Mouse (Mus musculus): ENCODE data around the gene Wdr95.

Wdr95 gene

DNA sequence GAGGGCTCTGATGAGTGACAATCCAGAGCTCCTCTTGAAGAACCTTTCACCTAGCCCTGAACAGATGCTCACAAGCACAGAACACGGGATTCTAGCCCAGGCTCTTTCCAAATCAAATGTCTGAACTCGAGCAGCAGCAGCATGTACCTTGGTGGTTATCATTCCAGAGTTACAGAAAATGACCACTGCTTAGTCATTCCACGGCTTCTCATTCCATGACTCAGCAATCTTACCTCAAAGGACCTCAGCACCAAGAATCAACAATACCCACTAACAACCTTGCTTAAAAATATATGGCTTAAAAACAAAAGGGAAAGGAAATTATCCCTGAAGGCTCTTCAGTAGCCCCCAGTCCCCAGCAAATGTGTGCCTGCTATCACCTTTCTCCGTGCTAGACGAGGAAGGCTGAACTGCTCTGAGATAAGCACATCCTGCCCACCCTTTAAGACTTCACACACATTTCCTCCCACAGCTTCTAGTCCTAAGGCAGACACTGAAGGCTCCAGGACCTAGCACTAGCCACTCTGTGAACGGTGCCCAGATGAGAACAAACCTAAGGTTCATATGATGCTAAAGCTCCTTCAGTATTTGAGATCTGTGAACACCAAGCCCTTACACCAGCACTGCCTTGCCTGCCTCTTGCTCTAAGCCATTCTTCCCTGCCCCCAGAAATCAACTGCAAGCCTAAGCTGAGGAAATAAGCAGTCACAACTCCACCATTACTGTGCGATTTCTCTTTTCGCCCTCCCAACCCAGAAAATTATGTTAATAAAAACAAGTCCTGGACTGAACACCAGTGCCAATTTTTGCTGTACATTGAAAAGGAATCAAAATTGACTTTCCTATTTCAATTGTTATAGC, 95.6 kb downstream of the Wdr95 start:
- 49% methylated on average over 8 of the region's 8 CpGs for WGBS

DNA sequence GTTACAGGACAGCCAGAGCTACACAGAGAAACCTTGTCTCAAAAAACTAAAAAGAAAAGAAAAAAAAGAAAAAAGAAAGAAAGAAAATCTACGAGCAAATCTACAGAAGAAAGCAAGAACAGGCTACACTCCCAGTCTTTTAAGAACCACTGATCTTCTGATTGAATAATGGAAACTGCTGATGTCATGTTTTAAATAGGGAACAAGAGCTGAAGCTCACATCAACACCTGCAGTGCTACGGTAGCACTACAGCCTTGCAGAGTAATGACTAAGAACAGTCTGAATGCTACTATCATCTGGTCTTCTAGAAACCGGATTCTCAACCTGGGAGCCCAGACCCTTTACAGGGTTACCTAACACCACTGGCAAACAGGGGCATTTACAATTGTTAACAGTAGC, 97.1 kb downstream of the Wdr95 start:
- WGBS: 71% methylated on average over 3 of the region's 3 CpGs

DNA sequence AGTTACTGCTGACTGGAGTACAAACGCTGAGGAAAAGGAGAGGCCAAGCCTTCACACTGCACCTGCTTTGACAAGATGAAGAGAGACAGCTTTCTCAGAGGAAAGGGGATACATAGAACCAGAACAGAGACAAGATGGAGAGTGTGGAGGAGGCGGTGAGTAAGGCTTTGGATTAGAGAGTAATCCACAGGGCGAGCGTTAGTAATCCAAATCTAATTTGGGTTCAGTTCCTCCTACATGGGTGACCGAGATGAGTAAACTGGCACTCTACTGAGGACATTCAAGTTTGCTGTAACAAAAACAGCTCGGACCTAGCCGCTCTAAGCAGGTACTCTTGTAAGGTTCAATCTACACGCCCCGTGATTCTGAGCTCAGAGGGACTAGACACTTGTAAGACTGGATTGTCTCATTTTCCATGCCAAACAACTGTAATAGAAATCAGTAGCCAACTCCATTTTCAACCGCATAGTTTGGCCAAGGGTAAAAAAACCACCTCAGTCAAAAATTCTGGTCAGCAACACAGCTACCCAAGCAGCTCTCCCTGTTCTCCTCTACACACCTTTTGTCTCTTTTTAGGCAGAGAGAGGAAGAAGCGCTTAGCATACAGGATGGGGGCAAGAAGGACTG, 106.0 kb downstream of the Wdr95 start:
- WGBS: 30% methylated on average over 11 of the region's 11 CpGs

DNA sequence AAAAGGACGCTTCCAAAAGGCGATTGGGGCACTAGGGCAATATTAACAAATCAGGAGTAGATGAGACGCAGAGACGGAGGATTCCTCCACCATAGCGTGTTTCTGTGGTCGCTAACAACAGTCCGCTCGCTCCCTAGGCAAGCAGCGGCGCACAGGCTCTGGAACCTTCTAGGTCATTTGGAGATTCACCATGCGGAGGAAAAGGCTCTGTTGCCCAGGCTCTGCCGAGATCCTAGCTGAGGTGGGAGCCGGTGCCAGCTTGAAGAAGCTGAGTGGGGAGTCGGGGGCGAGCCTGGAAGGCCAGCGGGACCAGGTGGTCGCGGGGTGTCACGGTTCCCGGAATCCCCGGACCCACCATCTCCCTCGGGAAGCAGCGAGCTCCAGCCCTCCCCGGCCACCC, 107.1 kb downstream of the Wdr95 start:
- 1% methylated on average over 22 of the region's 24 CpGs for WGBS

DNA sequence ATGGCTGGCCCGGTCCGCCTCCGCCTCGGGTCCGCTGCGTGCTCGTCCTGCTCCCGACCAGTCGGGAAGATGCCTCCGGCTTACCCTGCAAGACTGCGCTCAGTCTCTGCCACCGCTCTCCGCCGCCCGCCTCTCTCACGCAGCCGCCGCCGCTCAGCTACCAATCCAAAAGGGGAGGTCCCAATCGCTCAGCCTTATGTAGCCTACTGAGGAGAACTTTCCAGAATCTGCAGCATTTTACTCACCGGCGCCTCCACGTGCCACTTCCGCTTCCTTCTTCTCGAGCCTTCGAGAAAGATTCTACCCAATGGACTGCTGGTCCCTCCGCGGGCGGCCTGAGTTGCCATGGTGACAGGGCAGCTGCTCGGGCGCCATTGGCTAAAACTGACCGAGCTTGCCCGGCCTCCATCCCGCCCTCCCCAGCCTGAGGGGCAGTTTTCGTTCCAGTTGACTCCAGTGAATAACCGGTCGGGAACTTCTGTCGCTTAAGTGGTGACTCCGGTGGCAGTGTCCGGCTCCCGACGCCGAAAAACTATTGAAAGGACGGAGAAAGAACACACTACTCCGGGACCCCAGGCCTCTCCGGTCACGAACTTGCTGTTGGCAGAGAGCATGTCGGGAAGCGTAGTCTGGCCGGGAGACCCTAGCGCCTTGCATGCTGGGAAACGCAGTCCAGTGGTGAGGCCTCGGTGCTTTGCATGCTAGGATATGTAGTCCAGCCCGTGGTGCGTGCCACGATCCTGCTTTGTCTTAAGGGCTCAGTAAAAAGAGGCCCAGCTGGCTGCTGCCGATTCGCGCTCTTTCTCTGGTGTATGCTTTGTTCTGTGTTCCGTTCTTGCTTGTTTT, 107.8 kb downstream of the Wdr95 start, which contains the start of gene Hsph1:
Gene Hsph1, minus strand, starts transcription at position 302 of the 846 bp plus-strand sequence.
- WGBS: under 1% methylated on average over 60 of the region's 60 CpGs

DNA sequence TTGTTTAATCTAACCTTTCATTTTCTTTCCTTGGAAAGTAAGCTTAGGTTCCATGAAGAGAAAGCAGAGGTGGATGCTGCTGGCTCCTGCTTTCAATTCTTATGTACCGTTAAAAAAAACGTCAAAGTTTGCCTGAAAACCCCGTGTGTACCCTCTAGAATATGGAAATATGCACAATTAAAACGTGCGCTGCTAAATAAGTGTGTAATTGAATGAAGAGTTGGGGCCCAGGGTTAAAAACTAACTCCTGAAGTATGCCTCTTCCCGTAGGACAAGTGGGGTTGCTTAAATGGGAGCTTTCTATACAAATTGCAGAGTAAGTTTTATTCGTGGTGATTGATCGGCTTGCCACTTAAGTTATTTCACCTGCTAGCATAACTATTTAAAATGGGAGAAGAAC, 108.8 kb downstream of the Wdr95 start:
- WGBS: 46% methylated on average over 8 of the region's 8 CpGs

DNA sequence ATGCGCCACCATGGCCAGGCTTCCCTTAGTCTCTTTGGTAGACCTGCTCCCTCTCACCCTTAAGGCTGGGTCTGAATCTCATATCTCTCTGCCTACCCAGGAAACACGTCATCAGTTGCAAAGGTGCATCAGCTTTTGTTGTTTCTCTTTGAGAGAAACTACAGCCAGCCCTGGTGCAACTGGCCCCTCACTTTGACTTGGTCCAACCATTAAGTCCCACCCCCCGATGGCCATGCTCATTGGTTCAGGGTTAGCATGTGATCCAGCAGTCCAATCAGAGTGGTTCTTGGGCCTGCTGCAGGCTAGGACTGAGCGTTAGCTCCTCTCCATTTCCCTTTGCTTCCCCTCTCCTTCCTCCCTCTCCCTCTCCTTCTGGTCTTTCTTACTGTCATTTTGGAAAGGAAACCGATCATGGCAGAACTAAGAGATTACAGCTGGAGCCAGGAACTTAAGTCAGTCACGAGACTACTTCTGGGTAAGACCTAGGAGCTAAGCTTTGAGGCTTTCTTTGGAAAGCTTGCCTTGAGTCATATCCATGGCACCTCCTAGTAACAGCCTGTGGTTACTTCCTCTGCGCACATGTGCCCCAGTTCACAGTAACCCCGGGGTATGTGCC, 112.9 kb downstream of the Wdr95 start:
- WGBS: 76% methylated on average over 8 of the region's 8 CpGs

DNA sequence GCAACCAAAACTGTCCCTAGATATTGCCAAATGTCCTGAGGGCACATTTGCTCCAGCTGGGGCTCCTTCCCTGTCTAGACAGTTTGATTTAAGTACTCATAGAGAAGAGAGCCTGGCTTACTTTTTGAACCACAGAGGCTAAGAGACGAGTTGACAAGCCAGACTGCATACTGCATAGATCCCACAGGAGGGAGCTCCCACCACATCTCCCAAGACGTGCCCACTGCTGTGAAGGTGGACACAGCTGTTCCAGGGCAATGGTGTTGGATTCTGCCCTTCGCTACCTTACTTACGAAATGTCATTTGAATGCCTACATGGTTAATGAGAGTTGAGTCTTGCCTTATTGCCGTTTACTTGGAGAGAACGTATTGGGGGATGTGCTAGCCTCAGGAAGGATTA, 113.9 kb downstream of the Wdr95 start:
- 31% methylated on average over 6 of the region's 6 CpGs for WGBS

DNA sequence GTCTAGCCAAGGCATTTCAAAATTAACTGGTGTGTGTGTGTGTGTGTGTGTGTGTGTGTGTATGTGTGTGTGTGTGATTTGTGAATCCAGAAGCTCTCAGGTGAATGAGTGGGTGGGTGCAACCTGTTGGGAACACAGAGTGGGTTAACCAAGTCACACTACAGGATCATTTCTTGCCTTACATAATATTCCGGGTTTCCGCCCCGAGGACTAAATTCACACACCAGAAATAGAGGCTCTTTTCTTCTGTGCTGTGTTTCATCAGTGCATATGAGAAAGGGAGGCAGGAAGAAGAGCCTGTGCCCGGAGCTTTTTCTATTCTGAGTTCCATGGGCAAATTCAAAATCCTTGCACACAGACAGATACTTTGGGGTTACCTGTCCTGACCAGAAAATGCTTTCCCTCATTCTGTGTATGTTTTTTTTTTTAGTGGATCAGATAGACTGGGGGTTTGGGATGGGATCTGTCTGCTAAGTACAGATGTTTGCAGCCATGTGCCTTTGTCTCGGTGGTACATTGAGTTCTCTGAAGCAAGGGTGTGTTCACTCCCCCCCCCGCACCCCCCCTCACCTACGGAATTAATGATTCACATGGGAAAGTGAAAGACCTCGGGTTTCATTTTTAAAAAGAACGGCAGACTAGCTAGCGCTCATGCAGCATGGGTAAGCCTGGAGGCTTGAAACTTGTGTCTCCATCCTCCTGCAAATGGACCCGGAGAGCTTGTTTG, 114.5 kb downstream of the Wdr95 start:
- WGBS: 48% methylated on average over 11 of the region's 11 CpGs

DNA sequence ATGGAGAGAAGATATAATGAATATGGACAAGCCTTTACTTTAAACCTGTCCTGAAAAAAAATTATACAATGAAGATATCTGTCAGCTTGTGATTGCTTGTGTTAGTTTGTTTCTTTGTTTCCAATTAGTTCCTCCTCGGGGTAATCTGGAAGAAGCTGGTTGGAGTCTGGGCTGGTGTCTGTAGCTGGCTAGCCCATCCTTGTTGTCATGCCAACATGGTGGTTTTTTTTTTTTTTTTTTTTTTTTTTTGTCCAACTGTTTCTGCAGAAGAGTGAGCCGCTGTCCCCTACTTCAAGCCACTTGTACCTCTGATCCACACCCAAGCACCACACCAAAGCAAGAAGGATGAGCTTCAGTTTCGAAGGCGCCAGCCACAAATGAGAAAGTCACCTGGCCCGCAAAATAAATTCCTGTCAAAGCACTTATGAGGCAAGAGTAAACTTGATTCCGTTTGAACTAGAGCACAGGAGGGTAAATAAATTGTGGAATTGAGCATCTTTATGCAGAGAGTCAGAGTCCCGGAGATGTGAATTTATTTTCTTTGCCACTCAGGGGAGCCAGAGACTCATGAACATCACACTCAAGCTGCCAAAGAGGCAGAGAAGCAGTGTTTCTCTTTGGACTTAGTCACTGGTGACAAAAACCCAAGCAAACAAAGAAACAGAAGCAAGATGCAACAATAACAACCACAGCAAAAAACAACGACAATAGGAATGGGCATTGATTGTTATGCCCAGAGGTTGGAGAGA, 119.1 kb downstream of the Wdr95 start:
- 52% methylated on average over 8 of the region's 8 CpGs for WGBS

DNA sequence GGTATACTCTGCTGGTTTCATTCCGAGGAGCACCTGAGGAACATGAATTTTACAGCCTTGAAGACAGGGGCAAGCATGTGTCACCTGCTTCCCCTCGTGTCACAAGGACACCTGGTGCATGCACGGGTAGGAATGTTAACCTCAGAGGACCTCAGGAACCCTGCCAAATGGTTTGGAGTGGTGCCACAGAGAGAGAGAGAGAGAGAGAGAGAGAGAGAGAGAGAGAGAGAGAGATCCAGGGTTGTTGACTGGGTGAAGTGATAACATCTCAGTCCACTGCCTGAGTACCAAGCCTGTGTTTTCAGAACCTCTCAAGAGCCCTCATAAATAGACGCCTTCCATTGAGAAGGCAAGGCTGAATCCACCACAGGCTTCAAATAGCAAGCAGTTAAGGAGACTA, 119.7 kb downstream of the Wdr95 start:
- WGBS: 58% methylated on average over 4 of the region's 4 CpGs

DNA sequence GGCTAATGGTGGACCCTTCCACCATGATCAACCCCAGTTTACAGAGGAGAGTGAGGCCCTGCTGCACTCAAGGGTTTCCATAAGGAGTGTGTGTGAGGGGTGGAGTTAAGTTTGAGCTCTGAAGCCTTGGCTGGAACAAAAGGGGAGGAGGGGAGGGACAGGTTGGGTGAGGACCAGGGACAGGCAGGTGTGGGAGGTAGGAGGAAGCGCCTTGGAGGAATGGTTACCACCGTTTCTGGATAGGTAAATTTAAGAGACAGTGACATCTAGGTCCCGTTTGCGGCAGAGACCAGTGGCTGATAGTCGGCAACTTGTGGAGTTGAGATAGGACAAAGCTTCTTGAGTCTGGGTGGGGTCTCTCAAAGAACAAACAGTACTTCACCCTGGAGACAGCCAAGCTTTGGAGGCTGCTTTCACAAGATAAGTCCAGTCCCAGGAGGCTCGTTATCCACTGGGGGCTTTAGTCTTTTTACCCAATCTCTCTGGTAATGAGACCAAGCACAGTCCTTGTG, 120.5 kb downstream of the Wdr95 start:
- 82% methylated on average over 6 of the region's 6 CpGs for WGBS

DNA sequence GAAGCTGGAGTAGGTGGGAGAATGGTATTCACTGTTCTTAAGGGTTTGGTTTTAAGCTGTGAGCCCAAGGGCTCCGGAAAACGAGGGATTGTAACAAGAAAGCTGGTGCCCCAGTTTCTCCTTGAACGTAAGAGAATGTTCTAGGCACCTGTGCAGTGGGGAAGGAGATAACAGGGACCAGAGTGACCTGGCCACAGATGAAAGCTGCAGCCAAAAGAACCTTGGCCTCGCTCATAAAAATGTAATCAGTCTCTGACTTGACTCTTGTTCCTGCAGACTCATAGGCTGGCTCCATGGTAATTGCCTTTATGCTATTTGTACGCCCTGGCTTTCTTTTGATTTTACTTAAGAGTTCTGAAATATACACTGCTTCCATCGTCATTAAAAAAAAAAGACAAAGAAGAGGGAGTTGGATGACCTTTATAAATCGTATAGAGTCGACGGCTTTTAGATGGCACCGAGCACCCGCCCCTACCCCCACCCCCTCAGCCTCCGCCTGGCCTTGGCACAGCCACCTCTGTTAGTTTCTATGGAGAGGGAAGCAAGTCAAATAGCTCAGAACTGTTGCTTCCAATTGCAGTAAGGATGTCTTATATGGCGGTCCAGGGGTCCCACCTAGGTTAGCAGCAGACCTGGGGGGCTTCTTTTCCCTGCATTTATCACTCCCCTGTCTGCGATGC, 121.2 kb downstream of the Wdr95 start:
- WGBS: 57% methylated on average over 14 of the region's 14 CpGs

DNA sequence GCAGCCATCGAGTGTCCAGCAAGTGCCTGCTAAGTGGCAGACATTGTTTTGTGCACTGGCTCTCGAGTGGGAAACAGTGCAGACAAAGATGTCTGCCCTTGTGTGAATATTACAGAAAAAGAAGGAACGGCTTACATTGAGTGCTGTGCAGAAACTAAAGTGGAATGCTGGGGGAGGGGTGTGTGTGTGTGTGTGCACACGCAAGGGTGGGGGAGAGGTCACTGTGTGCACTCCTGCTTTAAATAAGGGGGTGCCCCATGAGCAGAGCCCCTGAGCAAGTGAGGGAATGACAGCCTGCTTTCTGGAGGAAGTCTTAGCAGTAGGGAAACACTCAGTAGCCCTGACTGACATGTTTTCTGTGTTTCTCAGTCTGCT, 121.7 kb downstream of the Wdr95 start:
- 39% methylated on average over 4 of the region's 4 CpGs for WGBS

DNA sequence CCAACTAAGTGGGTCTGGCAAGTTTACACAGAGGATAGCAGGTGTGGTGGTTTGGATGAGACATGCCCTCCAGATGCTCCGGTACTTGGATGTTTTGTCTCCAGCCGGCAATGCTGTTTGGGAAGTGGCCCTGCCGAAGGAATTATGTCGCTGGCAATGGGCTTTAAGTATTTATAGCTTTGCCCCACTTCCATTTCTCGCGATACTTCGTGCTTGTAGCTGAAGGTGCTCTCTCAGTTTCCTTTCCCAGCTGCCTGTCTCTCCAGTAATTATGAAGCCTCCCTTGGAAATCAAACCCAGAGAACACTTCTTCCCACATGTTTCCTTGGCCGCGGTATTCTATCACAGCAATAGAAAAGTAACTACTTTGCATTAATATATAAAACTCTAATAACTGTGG, 127.2 kb downstream of the Wdr95 start:
- 67% methylated on average over 9 of the region's 9 CpGs for WGBS

DNA sequence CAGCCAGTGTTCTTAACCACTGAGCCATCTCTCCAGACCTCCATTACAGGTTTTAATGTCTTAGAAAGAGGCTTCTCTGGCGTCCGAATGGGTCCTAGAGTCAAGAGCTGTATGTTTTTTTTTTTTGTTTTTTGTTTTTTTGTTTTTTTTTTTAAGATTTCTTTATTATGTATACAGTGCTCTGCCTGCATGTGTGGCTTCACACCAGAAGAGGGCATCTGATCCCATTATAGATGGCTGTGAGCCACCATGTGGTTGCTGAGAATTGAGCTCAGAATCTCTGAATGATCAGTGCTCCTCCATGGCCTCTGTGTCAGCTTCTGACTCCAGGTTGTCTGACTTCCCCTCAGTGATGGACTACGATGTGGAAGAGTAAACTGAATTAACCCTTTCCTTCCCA, 129.5 kb downstream of the Wdr95 start:
- WGBS: 73% methylated on average over 3 of the region's 3 CpGs

DNA sequence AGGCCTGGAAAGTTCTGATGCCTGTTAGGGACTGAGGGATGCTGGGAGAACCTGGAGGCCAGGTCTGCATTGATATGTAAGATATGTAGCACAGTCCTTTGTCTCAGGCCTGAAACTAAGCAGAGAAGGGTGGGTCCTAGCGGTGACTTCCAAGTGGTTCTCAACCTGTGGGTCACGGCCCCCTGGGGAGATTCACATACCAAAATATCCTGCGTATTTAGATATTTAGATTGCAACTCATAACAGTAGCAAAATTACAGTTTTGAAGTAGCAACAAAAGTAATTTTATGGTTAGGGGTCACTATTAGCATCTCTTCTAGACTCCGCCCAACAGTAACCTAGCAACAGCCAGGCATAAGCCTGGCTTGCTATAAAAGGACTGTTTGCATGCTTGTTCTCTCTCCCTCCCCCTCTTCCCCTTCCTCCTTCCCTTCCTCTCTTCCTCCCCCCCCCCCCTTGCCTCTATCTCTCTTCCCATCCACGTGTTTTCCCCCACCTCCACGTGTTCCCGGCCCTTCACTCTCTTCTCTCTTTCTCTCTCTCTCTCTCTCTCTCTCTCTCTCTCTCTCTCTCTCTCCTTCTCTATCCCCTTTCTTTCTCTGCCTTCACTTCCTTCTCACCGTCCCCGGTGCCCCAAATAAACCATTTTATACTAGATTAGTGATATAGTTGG, 130.4 kb downstream of the Wdr95 start:
- WGBS: 61% methylated on average over 9 of the region's 9 CpGs

DNA sequence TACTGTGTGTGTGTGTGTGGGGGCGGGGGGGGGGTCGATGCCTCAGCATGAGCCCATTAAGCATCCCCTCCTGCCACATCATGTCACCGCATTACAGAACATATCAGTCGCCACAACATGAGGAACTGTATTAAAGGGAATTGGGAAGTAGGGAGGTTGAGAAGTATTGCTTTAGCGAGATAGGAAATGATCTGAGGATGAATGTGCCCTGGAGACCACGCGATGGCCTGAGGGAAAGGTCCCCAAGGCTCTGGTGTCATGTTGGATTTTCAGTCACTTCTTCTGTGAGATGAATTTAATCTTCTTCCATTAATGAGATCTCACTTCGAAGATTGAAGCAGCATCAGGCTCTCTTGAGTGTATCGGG, 130.9 kb downstream of the Wdr95 start:
- 67% methylated on average over 9 of the region's 9 CpGs for WGBS

DNA sequence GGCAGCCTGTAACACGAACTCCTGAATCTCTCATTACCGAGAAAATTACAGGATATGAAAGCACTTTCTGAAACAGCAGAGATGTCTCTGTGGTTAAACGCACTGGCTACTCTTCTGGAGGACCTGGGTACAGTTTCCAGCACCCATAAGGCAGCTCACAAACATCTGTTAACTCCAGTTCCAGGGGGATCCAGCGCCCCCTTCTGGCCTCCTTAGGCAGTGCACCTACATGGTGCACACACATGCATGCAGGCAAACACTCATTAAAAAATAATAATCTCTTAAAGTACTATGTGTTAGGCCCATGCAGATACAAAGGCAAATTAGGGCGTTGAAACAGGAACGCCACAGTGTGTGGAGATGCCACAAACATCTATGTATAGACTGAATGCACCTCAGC, 132.9 kb downstream of the Wdr95 start:
- 95% methylated on average over 6 of the region's 6 CpGs for WGBS

All from cerebral cortex, adult 2 months (tissue).